Mouse (Mus musculus): ENCODE results near the gene Srgap2.
"Not testable (repeated sequence)": the region's sequence is repeated elsewhere in the genome, so short reads cannot be mapped to it uniquely, and the experiment has no call there.

Srgap2 gene

DNA sequence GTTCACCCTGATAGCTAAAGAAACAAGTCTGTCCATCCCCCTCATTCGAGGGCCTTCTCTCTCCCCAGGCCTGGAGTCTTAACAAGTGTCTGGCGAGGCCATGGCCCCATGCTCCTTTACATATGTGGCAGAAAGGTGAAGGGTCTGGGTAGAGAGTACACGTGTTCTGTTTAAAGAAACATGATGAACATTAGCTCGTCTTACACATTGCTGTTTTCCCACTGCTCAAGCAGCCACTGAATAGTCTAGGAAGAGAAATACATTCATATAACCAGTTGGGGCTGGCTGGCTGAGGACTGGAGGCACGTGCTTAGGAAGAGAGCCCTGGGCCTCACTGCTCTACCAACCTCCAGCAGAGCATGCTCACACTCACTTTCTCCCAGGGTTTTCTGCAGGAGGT, 191.1 kb downstream of the Srgap2 start:
- DNase-seq, result no peak

DNA sequence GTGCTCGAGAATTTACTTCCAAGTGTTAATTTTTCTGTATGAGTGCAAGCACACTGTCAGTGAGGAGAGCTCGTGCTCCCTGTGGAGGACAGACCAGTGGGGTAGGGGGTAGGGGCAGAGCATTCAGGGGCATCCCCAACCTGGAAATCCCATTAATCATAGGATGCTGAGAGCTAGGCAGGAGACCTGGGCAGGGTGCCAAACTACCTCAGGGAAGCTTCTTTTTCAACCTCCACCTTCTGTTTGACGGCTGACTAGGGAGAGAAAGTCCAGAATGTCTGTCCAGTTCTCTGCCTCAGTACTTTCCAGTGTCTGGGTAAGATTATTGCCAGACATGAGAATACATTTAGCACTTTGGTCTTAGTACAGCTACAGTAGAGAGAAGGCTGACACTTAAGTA, 191.5 kb downstream of the Srgap2 start:
- peak; percentile 85 to 86 for DNase-seq

DNA sequence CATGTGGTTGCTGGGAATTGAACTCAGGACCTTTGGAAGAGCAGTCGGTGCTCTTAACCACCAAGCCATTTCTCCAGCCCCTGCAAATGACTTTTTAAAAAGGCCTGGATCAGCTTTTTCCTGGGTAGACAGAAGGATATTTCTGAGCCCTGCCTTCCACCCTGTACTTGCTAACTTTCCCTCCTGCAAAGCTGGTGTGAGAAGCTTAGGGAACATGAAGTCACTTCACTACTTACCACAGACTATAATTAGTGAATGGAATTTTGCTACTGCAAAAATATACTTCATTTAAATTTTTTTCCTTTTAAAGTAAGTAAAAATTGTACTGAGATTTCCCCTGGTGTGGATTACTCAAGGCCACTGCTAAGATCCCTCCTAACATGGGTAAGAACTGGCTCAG, 196.0 kb downstream of the Srgap2 start:
- DNase-seq, result no peak

DNA sequence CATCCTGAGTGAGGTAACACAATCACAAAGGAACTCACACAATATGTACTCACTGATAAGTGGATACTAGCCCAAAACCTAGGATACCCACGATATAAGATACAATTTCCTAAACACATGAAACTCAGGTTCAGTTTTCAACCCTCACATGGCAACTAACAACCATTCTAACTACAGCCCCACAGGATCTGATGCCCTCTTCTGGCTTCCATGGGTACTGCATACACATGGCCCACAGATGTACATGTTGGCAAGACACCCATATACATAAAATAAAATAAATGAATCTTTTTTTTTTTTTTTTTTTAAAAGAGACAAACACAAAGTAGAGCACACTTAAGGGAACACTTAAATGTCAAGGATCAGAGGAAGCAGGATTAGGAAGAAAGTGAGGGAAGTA, 198.1 kb downstream of the Srgap2 start:
- not testable (repeated sequence) for DNase-seq

DNA sequence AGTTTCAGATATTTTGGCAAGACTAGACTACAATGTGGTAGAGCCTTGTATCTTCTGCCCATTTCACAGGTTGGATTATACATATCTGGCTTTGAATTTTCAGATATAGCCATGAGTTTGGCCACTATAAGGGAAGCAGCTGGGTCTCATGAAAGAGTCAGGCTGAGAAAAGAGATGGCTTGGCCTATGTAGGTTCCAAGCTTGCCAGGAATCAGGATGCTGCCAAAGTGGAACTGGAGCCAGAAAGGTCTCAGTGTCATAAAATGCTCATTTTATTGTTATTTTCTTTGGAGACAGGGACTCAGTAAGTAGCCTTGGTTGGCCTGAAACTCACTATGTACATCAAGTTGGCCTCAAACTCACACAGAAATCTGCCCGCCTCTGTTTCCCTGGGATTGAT, 200.0 kb downstream of the Srgap2 start:
- peak; percentile 59 to 67 for DNase-seq

DNA sequence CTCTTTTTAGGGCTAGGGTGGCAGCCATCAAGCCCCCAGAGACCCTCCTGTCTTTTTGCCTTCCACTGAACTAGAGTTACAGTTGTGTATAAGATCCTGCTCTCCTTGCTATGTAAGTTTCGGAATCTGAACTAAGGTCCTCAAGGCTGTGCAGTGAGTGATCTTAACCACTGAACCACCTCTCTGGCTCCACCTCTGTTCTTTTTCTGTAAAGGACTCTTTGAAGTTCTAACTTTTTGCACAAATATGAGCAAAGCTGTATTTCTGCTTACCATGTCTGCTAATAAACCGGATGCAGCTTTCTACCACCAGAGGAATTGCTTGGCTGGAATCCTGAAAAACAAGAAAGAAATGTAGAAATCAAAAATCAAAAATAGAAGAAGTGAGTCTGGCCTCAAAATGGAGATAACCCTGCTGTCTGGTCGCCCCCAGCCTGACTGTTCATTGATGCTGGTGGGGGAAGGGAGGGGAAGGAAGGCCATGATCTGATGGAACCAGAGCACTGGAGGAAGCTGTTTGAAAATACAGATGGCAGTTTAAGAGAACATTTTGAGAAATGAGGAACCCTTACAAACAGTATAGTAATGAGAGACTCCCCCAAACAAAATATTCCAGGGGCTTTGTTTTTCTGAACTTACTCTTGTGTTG, 202.2 kb downstream of the Srgap2 start:
- DNase-seq, result no peak

DNA sequence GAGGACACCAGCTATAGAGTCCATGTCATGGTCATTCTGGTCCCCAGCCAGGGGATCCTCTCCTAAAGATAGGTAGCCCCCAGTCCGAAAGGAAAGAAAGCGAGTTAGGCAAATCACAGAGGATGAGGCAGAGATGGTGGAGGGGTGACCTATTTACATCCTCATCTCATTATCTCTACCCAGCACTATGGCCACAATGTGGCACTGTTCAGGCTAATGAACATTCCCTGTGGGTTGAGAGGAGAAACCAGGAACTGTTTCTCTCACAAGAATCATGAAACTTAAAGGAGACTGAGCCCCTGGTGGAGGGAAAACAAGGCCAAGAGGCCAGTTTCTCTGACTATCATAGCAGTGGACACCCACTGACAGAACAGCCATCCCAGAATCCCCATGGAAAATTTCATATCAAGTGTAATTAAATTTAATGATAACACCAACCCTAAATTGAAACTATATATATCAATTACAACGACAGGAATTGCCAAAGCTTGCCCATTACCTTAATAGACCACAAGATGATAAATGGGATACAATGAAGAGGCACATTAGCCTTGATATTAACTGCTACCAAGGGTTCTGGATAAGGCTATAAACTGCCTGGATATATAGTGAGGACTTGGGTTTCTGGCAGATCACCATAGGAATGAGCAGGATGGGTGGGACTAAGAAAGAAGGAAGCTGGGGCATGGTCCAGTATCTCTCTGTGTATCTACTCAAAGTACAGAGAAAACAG, 207.4 kb downstream of the Srgap2 start:
- peak in 1 of 2 experiments; percentile 47 for DNase-seq

DNA sequence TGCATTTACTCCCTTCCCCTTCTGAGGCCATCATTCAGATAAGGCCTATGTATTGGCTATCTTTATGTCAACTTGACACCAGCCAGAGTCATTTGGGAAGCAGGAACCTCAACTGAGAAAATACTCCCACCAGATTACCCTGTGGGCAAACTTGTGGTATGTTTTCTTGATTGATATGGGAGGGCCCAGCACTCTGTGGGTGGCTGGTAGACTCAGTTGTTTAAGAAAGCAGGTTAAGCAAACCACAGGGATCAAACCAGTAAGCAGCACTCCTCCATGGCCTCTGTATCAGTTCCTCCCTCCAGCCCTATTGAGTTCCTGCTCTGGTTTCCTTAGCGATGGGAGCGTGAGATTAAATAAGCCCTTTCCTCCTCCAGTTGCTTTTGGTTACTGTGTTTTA, 208.8 kb downstream of the Srgap2 start:
- no peak for DNase-seq

DNA sequence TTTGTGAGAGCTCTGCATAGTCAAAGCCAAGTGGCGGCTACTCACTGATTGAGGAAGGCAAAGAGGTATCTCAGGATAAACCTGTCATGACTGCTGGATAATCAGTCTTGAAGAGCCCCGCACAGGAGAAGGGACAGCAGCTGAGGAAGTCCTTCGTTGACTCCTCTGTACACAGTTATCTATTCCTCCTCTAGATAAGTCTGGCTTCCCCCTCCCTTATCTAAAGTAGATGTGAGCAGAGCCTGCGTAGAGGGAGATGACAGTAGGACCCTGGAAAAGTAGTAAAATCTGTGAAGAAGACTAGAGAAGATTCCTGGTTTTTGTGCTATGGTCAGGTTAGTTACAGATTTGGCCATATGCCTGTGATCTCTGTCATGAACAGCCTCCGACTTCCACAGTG, 209.5 kb downstream of the Srgap2 start:
- DNase-seq, result no peak

DNA sequence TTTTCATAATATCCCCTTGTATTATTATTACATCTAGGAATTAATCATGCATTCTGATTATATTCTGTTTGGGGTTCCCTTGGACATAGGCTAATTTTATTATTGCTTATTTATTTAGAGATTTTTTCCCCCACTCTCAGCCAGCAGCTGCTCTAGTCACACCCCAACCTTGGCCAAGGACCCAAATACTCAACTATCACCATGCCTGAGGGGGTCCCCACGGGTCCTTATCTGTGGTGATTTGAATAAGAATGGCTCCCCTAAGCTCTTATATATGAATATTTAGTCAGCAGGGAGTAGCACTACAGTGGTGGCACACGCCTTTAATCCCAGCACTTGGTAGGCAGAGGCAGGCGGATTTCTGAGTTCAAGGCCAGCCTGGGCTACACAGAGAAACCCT, 215.9 kb downstream of the Srgap2 start:
- no peak for DNase-seq

DNA sequence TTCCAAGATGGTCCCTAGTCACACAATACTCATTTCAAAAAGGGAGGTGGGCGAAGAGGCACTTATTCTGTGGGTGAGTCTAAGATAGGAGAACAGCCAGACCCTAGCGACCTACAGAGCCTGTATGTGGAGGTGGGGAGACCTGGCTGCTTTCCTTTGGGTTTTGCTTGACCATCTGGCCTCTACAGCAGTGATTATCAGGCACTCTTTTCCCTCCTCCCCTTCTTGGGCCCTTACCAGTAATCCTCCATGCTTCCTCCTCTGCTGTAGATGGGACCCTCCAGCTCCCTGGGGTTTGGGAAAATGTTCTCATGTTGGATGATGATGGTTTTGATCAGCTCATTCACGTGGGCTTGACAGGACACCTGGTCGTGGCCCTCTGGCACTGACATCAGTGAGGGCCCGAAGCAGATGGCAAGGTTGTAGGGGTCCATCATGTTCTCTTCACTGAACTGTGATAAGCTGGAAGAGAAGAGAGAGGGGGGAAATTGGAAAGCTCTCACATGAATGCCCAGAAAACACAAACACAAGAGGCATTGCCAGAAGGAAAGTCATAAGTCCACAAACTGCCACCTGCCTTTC, 216.8 kb downstream of the Srgap2 start:
- peak; percentile 93 for DNase-seq

DNA sequence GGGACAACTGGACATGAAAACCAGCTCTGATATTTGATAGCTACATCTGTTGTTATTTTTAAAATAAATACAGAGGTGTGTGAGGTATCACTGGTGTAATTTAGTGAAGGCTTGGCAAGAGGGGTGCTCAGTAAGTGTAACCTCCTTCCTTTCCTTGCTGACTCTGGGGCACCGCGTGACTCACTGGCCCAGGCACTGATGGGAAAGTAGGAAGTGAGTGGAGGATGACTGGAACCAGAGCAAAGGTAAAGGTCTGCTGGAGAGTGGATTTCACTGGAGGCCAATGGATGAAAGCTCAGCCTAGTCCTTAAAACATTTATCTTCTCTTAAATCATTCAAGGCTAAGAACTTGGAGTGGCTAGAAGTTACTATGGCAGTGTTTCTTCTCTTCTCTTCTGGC, 226.4 kb downstream of the Srgap2 start:
- no peak for DNase-seq

DNA sequence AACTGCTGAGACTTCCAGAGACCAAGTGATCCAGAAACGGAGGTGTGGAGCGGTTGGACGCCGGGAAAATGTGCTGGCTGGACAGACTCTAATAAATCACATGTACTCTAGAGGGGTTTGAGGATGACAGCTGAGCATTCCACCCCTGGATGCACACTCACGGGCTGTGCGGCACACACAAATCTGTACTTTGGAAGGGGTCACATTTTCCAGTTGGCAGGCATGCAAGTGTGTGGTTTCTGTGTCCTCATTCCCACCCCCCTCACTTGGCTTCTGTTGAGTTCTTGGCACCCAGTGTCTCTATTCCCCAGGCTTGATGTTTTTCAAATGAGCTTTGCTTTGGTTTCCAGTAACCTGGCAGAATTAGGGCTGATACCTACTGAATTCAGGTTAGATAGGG, 227.4 kb downstream of the Srgap2 start:
- peak; percentile 54 for DNase-seq

DNA sequence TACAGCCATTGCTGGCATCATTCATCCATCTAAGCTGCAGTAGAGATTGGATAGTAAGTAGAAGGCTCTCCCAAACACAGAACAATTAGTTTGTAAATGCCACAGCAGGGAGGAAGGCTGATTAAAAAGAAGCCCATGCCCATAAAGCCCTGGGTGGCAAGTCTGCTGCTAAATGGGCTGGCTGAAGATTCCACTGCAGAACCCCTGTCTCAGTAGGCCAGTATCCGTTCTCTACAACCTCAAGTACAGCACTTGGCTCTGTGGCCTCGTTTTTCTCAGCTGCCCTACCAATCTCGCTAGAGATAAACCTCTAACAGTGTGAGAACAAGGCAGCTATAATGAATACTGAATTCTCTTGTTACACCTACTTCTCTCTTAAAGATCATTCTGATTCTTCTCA, 227.9 kb downstream of the Srgap2 start:
- DNase-seq, result no peak

DNA sequence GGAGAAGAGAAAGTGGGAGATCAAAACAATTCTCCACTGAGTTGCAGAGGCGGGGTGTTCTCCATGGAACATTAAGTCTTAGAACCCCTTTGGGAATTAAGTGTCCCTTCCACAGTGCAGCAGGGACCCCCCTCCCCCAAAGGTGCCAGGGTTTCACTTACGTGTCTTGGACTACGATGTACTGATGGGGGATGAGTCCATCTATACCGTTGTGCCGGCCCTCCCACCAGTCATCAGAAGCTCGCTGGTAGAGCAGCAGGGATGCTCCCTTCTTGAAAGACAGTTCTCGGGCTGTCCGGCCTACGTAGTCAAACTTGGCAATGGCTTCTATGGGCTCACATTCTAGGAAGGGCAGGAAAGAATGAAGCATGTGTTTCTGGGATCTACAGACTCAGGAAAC, 229.0 kb downstream of the Srgap2 start:
- no peak for DNase-seq

DNA sequence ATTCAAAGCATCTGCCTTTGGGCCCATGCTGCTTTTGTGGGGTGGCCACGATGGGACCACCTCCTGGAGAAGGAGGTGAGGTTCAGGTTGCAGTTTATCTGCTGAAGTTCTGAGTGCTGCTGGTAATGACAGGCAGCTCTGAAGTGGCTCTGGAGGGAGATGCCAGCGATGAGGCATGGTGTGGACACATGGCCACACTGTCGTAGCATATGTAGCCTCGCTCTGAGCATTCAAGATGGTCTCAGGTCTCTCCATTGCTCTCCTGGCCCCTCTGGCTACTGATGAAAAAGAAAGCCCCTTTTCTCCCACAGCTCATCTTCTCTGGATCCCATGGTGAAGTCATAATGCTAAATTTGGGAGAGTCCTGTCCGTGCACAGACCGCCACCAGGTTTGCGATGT, 230.4 kb downstream of the Srgap2 start:
- DNase-seq, result peak in 1 of 2 experiments; percentile 25

DNA sequence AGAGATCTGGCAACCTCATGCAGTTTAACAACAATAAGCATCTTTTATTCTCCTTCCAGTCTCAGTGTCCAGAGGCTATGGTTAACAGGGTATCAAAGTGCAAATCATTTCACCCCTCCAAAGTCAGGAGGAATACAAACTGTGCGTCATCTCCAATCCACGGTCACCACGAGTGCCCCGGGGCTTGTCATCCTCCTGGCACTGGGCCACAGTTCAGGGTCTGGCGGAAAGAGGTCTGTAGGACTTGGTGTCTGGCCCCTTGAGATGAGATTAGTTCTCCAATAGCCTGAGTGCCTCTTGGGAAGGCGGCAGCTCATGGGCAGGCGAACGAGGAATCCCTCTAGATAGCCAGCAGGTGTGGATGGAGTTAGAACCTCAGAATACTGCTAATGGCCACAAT, 232.0 kb downstream of the Srgap2 start:
- DNase-seq, result peak; percentile 21 to 52

DNA sequence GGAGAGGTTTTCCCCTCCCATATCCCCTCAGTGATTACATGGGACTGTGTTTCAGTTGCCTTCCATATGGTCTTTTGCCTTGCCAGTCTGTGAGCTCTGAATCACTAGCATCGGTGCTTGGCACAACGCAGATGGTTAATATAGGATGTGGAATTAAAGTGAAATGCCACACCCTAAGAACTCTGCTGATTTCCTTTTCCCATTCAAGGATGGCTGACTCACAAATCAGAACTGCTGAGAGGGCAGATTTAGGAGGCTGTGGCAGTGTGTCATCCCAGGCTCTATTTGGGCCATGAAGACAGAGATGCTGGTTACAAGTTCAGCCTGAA, 233.3 kb downstream of the Srgap2 start:
- peak in 1 of 2 experiments; percentile 50 for DNase-seq

DNA sequence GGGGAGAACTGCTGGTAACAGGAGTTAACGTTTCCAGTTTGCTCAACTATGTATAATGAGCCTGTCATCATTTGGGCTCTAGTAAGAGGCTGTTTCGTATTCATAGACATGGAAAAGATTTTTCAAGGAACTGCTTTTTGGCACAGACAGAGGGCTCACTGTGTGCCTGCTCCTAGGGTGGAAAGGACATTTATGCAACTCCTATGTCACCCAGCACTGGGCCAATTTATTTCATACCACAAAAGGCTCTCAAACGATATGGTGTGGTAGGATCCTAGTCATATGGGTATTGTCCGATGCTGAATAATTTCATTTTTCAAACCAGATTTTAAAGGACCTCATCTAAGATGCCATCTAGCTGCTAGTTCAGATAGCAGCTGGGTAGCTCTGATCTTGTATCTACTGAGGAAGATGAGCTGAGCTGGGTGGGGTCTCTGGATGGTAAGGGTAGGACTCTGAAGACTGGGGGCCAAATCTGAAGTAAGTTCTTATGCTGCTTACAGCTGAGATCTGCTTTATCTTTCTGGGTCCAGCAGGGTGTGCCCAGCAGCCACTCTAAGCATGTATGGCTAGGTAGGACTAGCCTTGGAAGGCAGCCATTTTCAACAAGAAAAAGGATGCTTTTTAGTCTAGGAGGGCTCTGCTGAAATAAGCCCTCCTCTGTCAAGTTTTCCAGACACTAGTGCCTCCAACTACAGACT, 233.8 kb downstream of the Srgap2 start:
- peak; percentile 52 to 54 for DNase-seq

DNA sequence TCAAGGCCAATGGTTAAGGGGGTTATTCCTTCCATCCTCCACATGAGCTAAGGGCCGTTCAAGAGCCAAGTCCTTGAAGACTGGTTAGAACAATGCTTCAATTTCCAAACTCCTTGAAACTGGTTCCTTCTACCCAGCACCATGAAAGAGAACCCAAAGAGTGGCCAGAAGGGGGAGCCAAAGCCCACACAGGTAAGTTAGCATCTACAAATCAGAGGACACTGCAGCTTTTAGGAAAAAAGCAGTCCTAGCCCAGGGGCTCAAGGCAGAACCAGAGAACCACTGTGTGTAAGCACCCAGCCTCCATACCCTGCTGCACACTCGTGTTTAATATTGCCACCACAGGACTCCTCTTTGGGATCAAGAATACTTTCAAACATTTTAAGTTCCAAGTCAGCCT, 236.5 kb downstream of the Srgap2 start:
- peak; percentile 78 to 86 for DNase-seq

DNA sequence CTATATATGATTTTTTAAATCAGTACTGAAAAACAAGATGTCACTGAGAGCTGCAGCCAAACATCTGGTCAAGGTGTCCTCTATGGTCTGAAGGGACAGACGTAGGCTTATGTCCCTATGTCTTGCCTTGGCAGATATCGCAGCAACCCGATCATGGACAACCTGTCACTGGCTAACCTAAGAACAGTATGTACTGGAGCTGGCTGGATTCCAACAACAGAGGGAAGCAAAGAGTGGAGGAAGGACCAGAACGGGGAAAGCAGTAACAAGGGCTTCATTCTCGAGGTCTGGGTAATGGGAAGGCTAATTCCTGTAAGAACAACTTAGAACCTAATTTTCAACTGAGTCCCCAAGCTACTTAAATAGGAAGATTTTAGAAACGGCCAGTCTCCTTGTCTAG, 238.2 kb downstream of the Srgap2 start:
- DNase-seq, result peak in 1 of 2 experiments; percentile 45

DNA sequence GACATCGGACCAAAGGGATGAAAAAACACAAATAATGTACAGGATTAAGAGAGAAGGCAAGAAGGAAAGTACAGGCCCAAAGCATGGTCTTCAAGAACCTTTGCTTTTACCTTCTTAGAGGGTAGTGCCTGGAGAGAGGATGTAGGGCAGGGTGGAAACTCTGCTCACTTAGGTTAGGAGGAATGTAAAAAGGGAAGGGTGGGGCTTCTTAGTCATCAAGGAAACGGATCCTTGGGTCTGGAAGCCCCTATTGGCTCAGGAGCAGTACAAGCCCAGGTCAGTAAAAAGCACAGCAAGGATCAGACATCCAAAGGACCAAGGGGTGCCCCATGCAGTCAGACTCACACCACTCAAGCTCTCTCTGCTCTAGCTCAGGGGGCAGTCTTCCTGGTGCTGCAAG, 239.9 kb downstream of the Srgap2 start:
- DNase-seq, result no peak

DNA sequence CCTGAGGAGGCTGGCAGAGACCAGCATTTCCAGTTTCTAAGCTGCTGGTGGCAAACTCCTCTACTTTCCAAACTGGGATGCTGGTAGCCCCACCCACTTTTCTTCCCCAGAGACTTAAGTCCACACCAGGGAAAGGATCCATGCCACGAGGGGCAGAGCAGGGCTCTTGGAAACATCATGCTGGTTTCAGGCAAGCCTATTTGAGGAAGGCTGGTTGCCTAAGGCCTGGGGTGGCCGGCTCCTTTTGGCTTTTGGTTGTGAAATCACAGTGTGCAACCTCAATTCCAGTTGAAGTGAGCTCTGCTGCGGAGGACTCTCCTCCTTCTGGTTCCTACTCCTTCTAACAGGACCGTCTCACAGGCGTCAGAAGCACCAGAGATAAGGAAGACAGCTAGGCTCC, 240.3 kb downstream of the Srgap2 start:
- no peak for DNase-seq

DNA sequence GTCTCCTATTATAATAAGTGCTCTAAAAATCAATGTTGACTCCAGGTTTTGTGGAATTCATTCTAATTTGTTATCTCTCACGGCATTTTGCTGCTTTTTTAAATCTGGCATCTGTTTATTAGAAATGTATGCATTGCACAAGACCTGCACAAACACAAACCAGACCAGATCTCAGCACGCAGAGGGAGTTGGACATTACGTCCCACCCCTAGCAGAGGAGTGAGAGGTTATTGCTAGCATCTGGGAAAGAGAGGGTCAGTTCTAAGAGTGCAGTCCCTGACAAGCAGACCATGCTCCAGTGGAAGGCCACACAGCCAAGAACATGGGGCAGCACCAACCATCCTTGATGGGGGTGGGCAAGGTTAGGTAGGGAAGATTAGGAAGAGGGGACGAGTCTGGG, 242.5 kb downstream of the Srgap2 start:
- DNase-seq, result no peak
